Mouse (Mus musculus): ENCODE measurements at regions not wholly inside any gene's neighbourhood (a gene's known extent, or its start where the extent isn't known, plus 50 kb on each side); places are given as distances from the start of the nearest gene placed in this dataset.

- DNase-seq, result no peak
These were observed 369.3 kb upstream of the Jarid2 start for GRCm38 (mm10) chr13:44360016-44360415.

GRCm38 (mm10) chr13:44360725-44361290 is 368.5 kb upstream of the Jarid2 start:
- no peak for DNase-seq

- peak; percentile 56 for DNase-seq
These were observed 366.8 kb upstream of the Jarid2 start for GRCm38 (mm10) chr13:44362293-44363005.

GRCm38 (mm10) chr13:44363016-44363415 is 366.3 kb upstream of the Jarid2 start:
- no peak for DNase-seq

- DNase-seq, result no peak
These were observed 360.0 kb upstream of the Jarid2 start for GRCm38 (mm10) chr13:44369301-44369700.

- no peak for DNase-seq
These were observed 356.9 kb upstream of the Jarid2 start for GRCm38 (mm10) chr13:44372361-44372877.

GRCm38 (mm10) chr13:44375476-44376159 is 353.7 kb upstream of the Jarid2 start:
- peak; percentile 72 for DNase-seq

GRCm38 (mm10) chr13:44376160-44376488 is 353.1 kb upstream of the Jarid2 start:
- no peak for DNase-seq

GRCm38 (mm10) chr13:44381721-44382450 is 347.4 kb upstream of the Jarid2 start:
- peak; percentile 69 for DNase-seq

- peak; percentile 37 for DNase-seq
These were observed 346.0 kb upstream of the Jarid2 start for GRCm38 (mm10) chr13:44383322-44383721.

GRCm38 (mm10) chr13:44386767-44387166 is 342.5 kb upstream of the Jarid2 start:
- DNase-seq, result no peak

- DNase-seq, result no peak
These were observed 339.6 kb upstream of the Jarid2 start for GRCm38 (mm10) chr13:44389696-44390095.

GRCm38 (mm10) chr13:44390666-44391390 is 338.4 kb upstream of the Jarid2 start:
- no peak for DNase-seq

- DNase-seq, result no peak
These were observed 335.3 kb upstream of the Jarid2 start for GRCm38 (mm10) chr13:44394016-44394415.

- DNase-seq, result no peak
These were observed 330.5 kb upstream of the Jarid2 start for GRCm38 (mm10) chr13:44398613-44399369.

GRCm38 (mm10) chr13:44399370-44399685 is 329.9 kb upstream of the Jarid2 start:
- no peak for DNase-seq

GRCm38 (mm10) chr13:44399831-44400321 is 329.4 kb upstream of the Jarid2 start:
- no peak for DNase-seq

- no peak for DNase-seq
These were observed 325.2 kb upstream of the Jarid2 start for GRCm38 (mm10) chr13:44404010-44404575.

- no peak for DNase-seq
These were observed 322.0 kb upstream of the Jarid2 start for GRCm38 (mm10) chr13:44407307-44407706.

GRCm38 (mm10) chr13:44408619-44408959 is 320.7 kb upstream of the Jarid2 start:
- no peak for DNase-seq

- DNase-seq, result no peak
These were observed 320.1 kb upstream of the Jarid2 start for GRCm38 (mm10) chr13:44408960-44409719.

Measured in embryo, embryonic 11 days (tissue).